Mouse (Mus musculus) embryonic fibroblast, embryonic 13.5 days (primary cell): ENCODE results near the gene Cfap58.

ENCODE experiments used
- CTCF ChIP-seq: IDR thresholded peaks from 2 replicates; pipeline ENCODE4 v1.5.1; 2011; ENCODE audit warnings: mild to moderate bottlenecking, control low read depth, low read length, moderate library complexity, borderline replicate concordance; ENCODE audit not compliant: insufficient read depth
- POLR2A ChIP-seq: IDR thresholded peaks from 2 replicates; pipeline ENCODE4 v1.6.1; 2011; ENCODE audit warnings: low read depth, mild to moderate bottlenecking, control low read depth, low read length, moderate library complexity

- TF ChIP-seq CTCF, result no peak
- TF ChIP-seq POLR2A, result no peak
Observed at GRCm38 (mm10) chr19:47893092-47893491, 44.4 kb upstream of the Cfap58 start.
